Mouse (Mus musculus): ENCODE results near the gene Klc4.

The Klc4 gene

GRCm38 (mm10) chr17:46645561-46646321 is at the start of gene Klc4, which contains the start of gene Mrpl2:
Klc4 (minus strand) TSS chr17:46646022.
Mrpl2 (plus strand) TSS chr17:46646229.
- peak; percentile 98 to 99 for DNase-seq

- DNase-seq: no peak
These were observed 48.8 kb upstream of the Klc4 start for GRCm38 (mm10) chr17:46694517-46695063.

- DNase-seq: no peak
These were observed 45.6 kb upstream of the Klc4 start for GRCm38 (mm10) chr17:46691390-46691789.

GRCm38 (mm10) chr17:46690665-46691064 is 44.8 kb upstream of the Klc4 start:
- DNase-seq: no peak

- DNase-seq: no peak
These were observed 40.1 kb upstream of the Klc4 start for GRCm38 (mm10) chr17:46685913-46686312.

GRCm38 (mm10) chr17:46682654-46683389 is 37.0 kb upstream of the Klc4 start:
- DNase-seq: no peak

- DNase-seq: no peak
These were observed 35.8 kb upstream of the Klc4 start for GRCm38 (mm10) chr17:46681466-46682118.

- peak; percentile 99 for DNase-seq
These were observed 35.0 kb upstream of the Klc4 start, which contains the start of gene Klhdc3 for GRCm38 (mm10) chr17:46680760-46681373. Klhdc3 (minus strand) TSS chr17:46680914.

GRCm38 (mm10) chr17:46679843-46680759 is 34.3 kb upstream of the Klc4 start:
- peak; percentile 45 to 75 for DNase-seq

GRCm38 (mm10) chr17:46678911-46679310 is 33.1 kb upstream of the Klc4 start:
- no peak for DNase-seq

- DNase-seq: peak; percentile 47 to 53
These were observed 32.6 kb upstream of the Klc4 start, which contains the start of gene Mea1 for GRCm38 (mm10) chr17:46678416-46678815. Mea1 (plus strand) TSS chr17:46678793.

GRCm38 (mm10) chr17:46674530-46675283 is 28.9 kb upstream of the Klc4 start:
- DNase-seq: peak; percentile 14 to 44

- DNase-seq: peak; percentile 95 to 96
These were observed 28.2 kb upstream of the Klc4 start, which contains the start of gene Rrp36 for GRCm38 (mm10) chr17:46673850-46674529. Rrp36 (minus strand) TSS chr17:46674352.

GRCm38 (mm10) chr17:46669911-46670310 is 24.1 kb upstream of the Klc4 start:
- DNase-seq: no peak

GRCm38 (mm10) chr17:46667712-46668111 is 21.9 kb upstream of the Klc4 start:
- no peak for DNase-seq

- peak; percentile 34 to 57 for DNase-seq
These were observed 16.9 kb upstream of the Klc4 start for GRCm38 (mm10) chr17:46662730-46663129.

GRCm38 (mm10) chr17:46661981-46662380 is 16.2 kb upstream of the Klc4 start:
- DNase-seq: no peak

GRCm38 (mm10) chr17:46661351-46661750 is 15.5 kb upstream of the Klc4 start:
- DNase-seq: no peak

- no peak for DNase-seq
These were observed 10.2 kb upstream of the Klc4 start for GRCm38 (mm10) chr17:46656054-46656453.

All from kidney, postnatal 36 days (tissue).